Mouse (Mus musculus): ENCODE measurements around the gene Mgat5.

GRCm38 (mm10) chr1:127464041-127464440 lies 259.2 kb downstream of the Mgat5 start:
- no peak for TF ChIP-seq CTCF (IDR thresholded peaks at IDR 0.05; ENCODE audit: low read depth, low read length)
- no peak for TF ChIP-seq POLR2A (IDR thresholded peaks at IDR 0.05; ENCODE audit: borderline replicate concordance, low read depth, low read length)
